Mouse (Mus musculus) lung, postnatal 0 days (tissue): ENCODE results near the gene Ccdc74a. TPM values are rescaled to one million over a fixed set of nuclear protein-coding genes. Genes with fewer than 3 reads are reported as not detected.

Source experiments
- ATAC-seq: fragments of 200-750 bp; cut with Nextera tagmentation; 2 replicates; pipeline ENCODE4 v1.8.0; 2017; ENCODE audit warnings: moderate library complexity
- DNase-seq: peaks from one replicate; pipeline ENCODE4 v3.0.0-alpha.2; 2016; ENCODE audit warnings: low spot score
- H3K27ac ChIP-seq: fragments of 300-500 bp; sonication (generic); 2 replicates; pipeline ENCODE4 v1.5.1; 2014; ENCODE audit warnings: antibody characterized with exemption, mild to moderate bottlenecking, low read length, mixed read lengths
- H3K27me3 ChIP-seq: fragments of 300-500 bp; sonication (generic); replicated peaks from 2 replicates; pipeline ENCODE4 v1.6.1; 2014; ENCODE audit warnings: low read length, mixed read lengths; ENCODE audit not compliant: insufficient read depth
- H3K36me3 ChIP-seq: fragments of 300-500 bp; sonication (generic); 2 replicates; pipeline ENCODE4 v1.6.1; 2014; ENCODE audit warnings: low read length, mixed read lengths; ENCODE audit not compliant: insufficient read depth
- H3K4me1 ChIP-seq: fragments of 300-500 bp; sonication (generic); 2 replicates; pipeline ENCODE4 v1.6.1; 2014; ENCODE audit warnings: antibody characterized with exemption, low read depth, low read length, mixed read lengths; ENCODE audit not compliant: insufficient read depth
- H3K4me2 ChIP-seq: fragments of 300-500 bp; sonication (generic); replicated peaks from 2 replicates; pipeline ENCODE4 v1.6.1; 2014; ENCODE audit warnings: low read depth, mild to moderate bottlenecking, low read length, moderate library complexity, mixed read lengths
- H3K4me3 ChIP-seq: fragments of 300-500 bp; sonication (generic); 2 replicates; pipeline ENCODE4 v1.5.1; 2014; ENCODE audit warnings: low read depth, low read length
- H3K9ac ChIP-seq: fragments of 300-500 bp; sonication (generic); replicated peaks from 2 replicates; pipeline ENCODE4 v1.6.1; 2014; ENCODE audit warnings: low read depth, mild to moderate bottlenecking
- H3K9me3 ChIP-seq: fragments of 300-500 bp; sonication (generic); 2 replicates; pipeline ENCODE4 v1.6.1; 2016; ENCODE audit warnings: low read length, mixed read lengths
- CTCF ChIP-seq: IDR thresholded peaks from 2 replicates; pipeline ENCODE4 v1.5.1; 2016; ENCODE audit warnings: antibody characterized with exemption, mild to moderate bottlenecking
- EP300 ChIP-seq: IDR thresholded peaks from 2 replicates; pipeline ENCODE4 v1.6.1; 2016; ENCODE audit warnings: antibody characterized with exemption, mild to moderate bottlenecking, control low read depth
- WGBS: fragments of 180-500 bp; shearing (Covaris S2); extraction: QIAGEN DNeasy Blood & Tissue Kit; methylation state at CpG from one replicate; pipeline ENCODE4 v1.1.7; 2014; 5-methylcytosine and 5-hydroxymethylcytosine counted together
- polyA plus RNA-seq: library from polyadenylated mRNA; unstranded; fragments of >200 nt; fragmentation: Nextera tagmentation; extraction: Ambion mirVana; gene quantifications from 2 replicates; pipeline ENCODE4 v1.2.1, GENCODE M21; 2015

Ccdc74a gene
- polyA plus RNA-seq, 1 experiment from 2014 or later, result 10.4 TPM

- H3K36me3 ChIP-seq, result peaks cover 16% of the 10 kb centered on the region; the same call in 1 of the 2 replicates
- no peak for TF ChIP-seq EP300
- TF ChIP-seq CTCF, result no peak
- H3K9ac ChIP-seq, result no peak overlapping the region
- H3K27me3 ChIP-seq, result no peaks in the 10 kb centered on the region
- no peak overlapping the region for H3K4me3 ChIP-seq
- no peaks in the 10 kb centered on the region for H3K9me3 ChIP-seq
- ATAC-seq (no peak), DNase-seq (no peak)
- H3K27ac ChIP-seq, result no peak overlapping the region
- no peaks in the 10 kb centered on the region for H3K4me1 ChIP-seq
- no peak overlapping the region for H3K4me2 ChIP-seq
- WGBS, result 98% methylated on average over 2 of the region's 2 CpGs
Measured at GRCm38 (mm10) chr16:17632580-17632979, 13.7 kb upstream of the Ccdc74a start.

GRCm38 (mm10) chr16:17633481-17634181 lies 12.6 kb upstream of the Ccdc74a start:
- H3K36me3 ChIP-seq, result peaks cover 12% of the 10 kb centered on the region; the same call in 1 of the 2 replicates
- no peak overlapping the region for H3K27ac ChIP-seq
- DNase-seq (no peak), ATAC-seq (no peak)
- 67% methylated on average over 8 of the region's 8 CpGs for WGBS
- TF ChIP-seq CTCF (0 out of 2 replicates have a peak, but pooled peaks have one; percentile 22), EP300 (no peak)
- no peak overlapping the region for H3K4me2 ChIP-seq
- no peaks in the 10 kb centered on the region for H3K27me3 ChIP-seq
- no peaks in the 10 kb centered on the region for H3K4me1 ChIP-seq
- H3K9ac ChIP-seq, result no peak overlapping the region
- H3K4me3 ChIP-seq, result no peak overlapping the region
- no peaks in the 10 kb centered on the region for H3K9me3 ChIP-seq

DNA sequence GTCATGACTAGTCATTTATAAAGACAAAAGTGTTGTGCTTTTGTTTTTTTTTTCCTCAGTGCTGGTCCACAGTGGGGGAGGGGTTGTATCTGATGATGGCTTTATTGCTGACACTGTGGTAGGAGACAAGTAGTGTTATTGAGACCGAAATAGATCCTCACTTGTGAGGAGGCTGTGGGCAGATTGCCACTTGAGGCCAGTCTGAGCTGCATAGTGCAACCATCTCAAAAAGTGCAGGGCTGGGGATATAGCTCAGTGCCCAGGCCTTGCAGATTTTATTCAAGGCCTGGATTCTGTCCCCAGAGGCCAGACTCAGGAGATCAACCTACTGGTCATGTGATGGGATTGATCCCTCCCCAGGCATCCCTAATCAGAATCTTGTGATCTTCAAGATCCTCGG lies 9.4 kb upstream of the Ccdc74a start:
- 78% methylated on average over 2 of the region's 2 CpGs for WGBS
- no peak for TF ChIP-seq CTCF
- TF ChIP-seq EP300, result no peak
- Histone ChIP-seq H3K27me3 (no peaks in the 10 kb centered on the region), H3K4me2 (no peak overlapping the region), H3K27ac (no peak overlapping the region), H3K9ac (no peak overlapping the region), H3K9me3 (no peaks in the 10 kb centered on the region), H3K4me1 (no peaks in the 10 kb centered on the region), H3K4me3 (no peak overlapping the region), H3K36me3 (peaks cover 24% of the 10 kb centered on the region)
- DNase-seq (no peak), ATAC-seq (no peak)

GRCm38 (mm10) chr16:17637610-17638009 lies 8.7 kb upstream of the Ccdc74a start:
- Histone ChIP-seq H3K4me3 (no peak overlapping the region), H3K9ac (no peak overlapping the region), H3K27ac (no peak overlapping the region), H3K27me3 (no peaks in the 10 kb centered on the region), H3K4me2 (no peak overlapping the region), H3K36me3 (peaks cover 27% of the 10 kb centered on the region), H3K4me1 (no peaks in the 10 kb centered on the region), H3K9me3 (no peaks in the 10 kb centered on the region)
- ATAC-seq, result no peak
- TF ChIP-seq CTCF (peak; percentile 30; the same call in 1 of the 2 replicates), EP300 (no peak)
- DNase-seq, result no peak
- WGBS, result 77% methylated on average over 2 of the region's 2 CpGs

DNA sequence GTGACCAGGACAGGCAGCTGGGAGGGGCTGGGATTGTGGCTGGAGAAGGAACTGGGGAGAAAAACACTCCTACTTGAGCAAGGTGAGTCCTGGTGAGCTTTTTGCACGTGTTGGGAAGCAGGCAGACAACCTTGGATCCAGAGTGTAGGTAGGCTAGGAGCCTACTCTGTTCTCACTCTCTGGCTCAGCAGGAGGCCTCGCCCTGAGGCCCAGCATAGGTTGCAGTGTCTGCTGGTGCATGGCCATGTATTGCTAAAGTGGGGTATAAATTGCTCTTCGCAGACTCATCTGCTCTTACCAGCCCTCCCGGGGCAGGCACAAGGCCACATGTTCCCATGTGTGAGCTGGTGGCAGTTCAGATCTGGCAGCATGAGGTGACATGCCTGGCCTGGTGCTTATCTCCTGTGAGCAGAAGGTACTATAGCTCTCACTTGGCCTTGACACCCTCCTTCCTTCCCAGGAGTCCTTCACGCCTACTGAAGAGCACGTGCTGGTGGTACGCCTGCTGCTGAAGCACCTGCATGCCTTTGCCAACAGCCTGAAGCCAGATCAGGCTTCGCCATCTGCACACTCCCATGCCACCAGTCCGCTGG lies 8.1 kb upstream of the Ccdc74a start:
- no peaks in the 10 kb centered on the region for H3K9me3 ChIP-seq
- DNase-seq (no peak), ATAC-seq (peak; percentile 26)
- no peaks in the 10 kb centered on the region for H3K27me3 ChIP-seq
- no peak for TF ChIP-seq EP300
- TF ChIP-seq CTCF, result no peak
- no peak overlapping the region for H3K4me3 ChIP-seq
- H3K36me3 ChIP-seq, result peaks cover 27% of the 10 kb centered on the region
- whole genome bisulfite sequencing, result 87% methylated on average over 9 of the region's 9 CpGs
- H3K4me2 ChIP-seq, result no peak overlapping the region
- no peak overlapping the region for H3K27ac ChIP-seq
- H3K9ac ChIP-seq, result no peak overlapping the region
- no peaks in the 10 kb centered on the region for H3K4me1 ChIP-seq

DNA sequence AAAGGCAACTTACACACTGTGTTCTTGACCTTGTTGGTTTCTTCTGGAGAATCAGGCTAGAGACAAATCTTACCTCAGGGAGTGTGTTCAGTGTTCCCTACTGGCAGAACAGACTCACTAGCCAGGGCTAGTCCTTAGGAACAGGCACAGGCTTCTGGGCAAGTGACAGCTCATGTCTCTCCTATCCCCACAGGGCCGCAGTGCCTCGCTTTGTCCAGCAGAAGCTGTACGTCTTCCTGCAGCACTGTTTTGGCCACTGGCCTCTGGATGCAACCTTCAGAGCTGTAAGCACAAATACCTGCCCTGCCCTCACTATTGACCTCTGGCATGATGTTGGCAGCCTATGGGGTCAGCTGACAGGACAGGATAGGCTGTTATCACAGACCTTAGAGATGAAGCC lies 7.2 kb upstream of the Ccdc74a start:
- ATAC-seq, result no peak
- Histone ChIP-seq H3K27me3 (no peaks in the 10 kb centered on the region), H3K27ac (no peak overlapping the region), H3K9me3 (no peaks in the 10 kb centered on the region), H3K36me3 (peaks cover 27% of the 10 kb centered on the region), H3K4me3 (no peak overlapping the region), H3K4me1 (no peaks in the 10 kb centered on the region), H3K9ac (no peak overlapping the region), H3K4me2 (no peak overlapping the region)
- TF ChIP-seq CTCF (no peak), EP300 (no peak)
- WGBS, result 92% methylated on average over 3 of the region's 3 CpGs
- no peak for DNase-seq
